Mouse (Mus musculus) adrenal gland, postnatal 10 days (tissue): ENCODE measurements around the gene Srgap1. TPM values are rescaled to one million over a fixed set of nuclear protein-coding genes. Genes with fewer than 3 reads are reported as not detected.
A peak's percentile ranks its signal among the peaks of the same experiment; 100 is the strongest.

Experiments
- DNase-seq: peaks from one replicate; pipeline ENCODE4 v3.0.0; 2021; ENCODE audit warnings: mixed read lengths
- long read RNA-seq, 2 experiments: library from polyadenylated mRNA; stranded (forward); transcript quantifications; one replicate each; pipeline ENCODE4 v2.0.0; 2021
- total RNA-seq, 2 experiments: library from RNA; stranded (reverse); gene quantifications; 2 replicates each; pipeline ENCODE4 v1.2.3; 2021

Srgap1 gene
- total RNA-seq = 1 to 10 TPM; 3.6 to 7.3 TPM
- long read RNA-seq, experiment 1, partial matches to known transcripts = 1 of 1 reads
- long read RNA-seq, experiment 1, other reads (novel, unspliced or antisense) = 0 of 1 reads
- long read RNA-seq, experiment 2 = 0 reads

- DNase-seq = peak; percentile 64
Measured at GRCm38 (mm10) chr10:122046904-122047726, at the start of gene Srgap1. TSS of gene Srgap1 (minus strand) at chr10:122047315.

- DNase-seq = no peak
Measured at GRCm38 (mm10) chr10:122096462-122096979, 49.4 kb upstream of the Srgap1 start.

GRCm38 (mm10) chr10:122090472-122090871 lies 43.4 kb upstream of the Srgap1 start:
- no peak for DNase-seq

- DNase-seq = no peak
Measured at GRCm38 (mm10) chr10:122081352-122081751, 34.2 kb upstream of the Srgap1 start.

- no peak for DNase-seq
Measured at GRCm38 (mm10) chr10:122069153-122069552, 22.0 kb upstream of the Srgap1 start.

- no peak for DNase-seq
Measured at GRCm38 (mm10) chr10:122055826-122056225, 8.7 kb upstream of the Srgap1 start.

GRCm38 (mm10) chr10:122054535-122054934 lies 7.4 kb upstream of the Srgap1 start:
- DNase-seq = peak; percentile 55

GRCm38 (mm10) chr10:122051831-122052230 lies 4.7 kb upstream of the Srgap1 start:
- DNase-seq = peak; percentile 93

GRCm38 (mm10) chr10:122047727-122048365 lies 731 bp upstream of the Srgap1 start:
- peak; percentile 96 for DNase-seq

- no peak for DNase-seq
Measured at GRCm38 (mm10) chr10:122046511-122046903, 608 bp downstream of the Srgap1 start.

GRCm38 (mm10) chr10:122045946-122046345 lies 1.2 kb downstream of the Srgap1 start:
- DNase-seq = no peak

- no peak for DNase-seq
Measured at GRCm38 (mm10) chr10:122044926-122045325, 2.2 kb downstream of the Srgap1 start.

- no peak for DNase-seq
Measured at GRCm38 (mm10) chr10:122040372-122040771, 6.7 kb downstream of the Srgap1 start.

- no peak for DNase-seq
Measured at GRCm38 (mm10) chr10:122039566-122039965, 7.5 kb downstream of the Srgap1 start.

GRCm38 (mm10) chr10:122038554-122038953 lies 8.6 kb downstream of the Srgap1 start:
- DNase-seq = no peak

GRCm38 (mm10) chr10:122033271-122033670 lies 13.8 kb downstream of the Srgap1 start:
- no peak for DNase-seq

- no peak for DNase-seq
Measured at GRCm38 (mm10) chr10:122030420-122030819, 16.7 kb downstream of the Srgap1 start.

GRCm38 (mm10) chr10:122029738-122030137 lies 17.4 kb downstream of the Srgap1 start:
- DNase-seq = no peak

- DNase-seq = no peak
Measured at GRCm38 (mm10) chr10:122025198-122025597, 21.9 kb downstream of the Srgap1 start.

GRCm38 (mm10) chr10:122020906-122021305 lies 26.2 kb downstream of the Srgap1 start:
- no peak for DNase-seq

- DNase-seq = peak; percentile 26
Measured at GRCm38 (mm10) chr10:122020255-122020654, 26.9 kb downstream of the Srgap1 start.

GRCm38 (mm10) chr10:122018594-122019048 lies 28.5 kb downstream of the Srgap1 start:
- peak; percentile 39 for DNase-seq

GRCm38 (mm10) chr10:122017743-122018142 lies 29.4 kb downstream of the Srgap1 start:
- DNase-seq = no peak
